In the genomic region with DNA sequence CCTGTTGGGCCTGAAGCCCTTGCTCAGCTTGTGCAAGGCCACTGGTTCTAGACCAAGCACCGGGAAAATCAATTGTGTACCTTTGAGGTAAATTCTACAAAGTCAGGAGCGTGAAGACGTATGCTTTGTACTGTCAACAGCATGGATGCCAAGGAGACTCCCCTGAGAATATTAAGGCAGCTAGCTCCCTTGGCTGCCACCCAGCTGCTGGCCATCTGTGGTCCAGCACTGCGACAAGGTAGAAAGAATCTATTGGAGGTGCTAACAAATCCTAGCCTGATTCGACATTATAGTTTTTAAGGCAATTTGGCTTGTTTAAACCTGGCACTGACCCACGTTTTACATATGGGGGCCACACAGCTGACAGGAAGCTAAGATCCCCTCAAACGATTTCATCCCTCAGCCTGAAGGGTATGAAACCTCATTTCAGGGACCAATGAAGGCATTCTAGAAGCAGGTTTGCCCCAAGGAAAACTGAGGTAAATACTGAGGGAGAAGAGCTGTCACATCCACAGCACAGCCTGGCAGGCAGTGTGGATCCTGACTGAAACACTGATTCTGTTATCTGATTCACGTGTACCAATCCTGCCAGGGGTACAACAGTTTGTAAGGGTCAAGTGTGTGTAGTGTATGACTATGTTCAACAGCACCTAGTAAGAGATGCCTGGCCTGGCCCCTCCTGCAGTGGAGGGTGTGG, we compare ENCODE assay signal across 19 mouse cellular contexts. TPM values are rescaled to one million over a fixed set of nuclear protein-coding genes. Genes with fewer than 3 reads are reported as not detected.
DNase-seq lines count a peak whose midpoint lies in the region; ATAC-seq lines count a peak whose summit lies in the region.
"Had no signal": no experiment of that assay in that cellular context is flagged by ENCODE, and none has a peak within 500 bp of the region (broad histone marks: within the 10 kb centered on the region; RNA-seq: fewer than 3 reads in every experiment).

No protein-coding gene starts in this region.

- no peaks in the 10 kb centered on the region for H3K9me3 ChIP-seq in embryonic facial prominence, embryonic 13.5 days
- no peaks in the 10 kb centered on the region for H3K9me3 ChIP-seq in embryonic facial prominence, embryonic 10.5 days
- H3K9me3 ChIP-seq in liver, embryonic 13.5 days (replicated peaks) = no peaks in the 10 kb centered on the region
- no peaks in the 10 kb centered on the region for H3K9me3 ChIP-seq in liver, embryonic 12.5 days (replicated peaks)
- H3K9me3 ChIP-seq in midbrain, embryonic 11.5 days (ENCODE audit: control insufficient read depth, low read length) = no peaks in the 10 kb centered on the region
- H3K9me3 ChIP-seq: embryonic facial prominence, embryonic 12.5 days had no signal

- whole genome bisulfite sequencing in embryonic facial prominence, embryonic 13.5 days = 61% methylated on average over 8 of the region's 8 CpGs
- 71% methylated on average over 8 of the region's 8 CpGs for WGBS in embryonic facial prominence, embryonic 10.5 days
- WGBS in liver, embryonic 13.5 days (ENCODE audit: insufficient replicate concordance) = 69% methylated on average over 8 of the region's 8 CpGs
- WGBS in liver, embryonic 12.5 days (ENCODE audit: insufficient replicate concordance) = 66% methylated on average over 8 of the region's 8 CpGs
- WGBS in midbrain, embryonic 11.5 days = 75% methylated on average over 8 of the region's 8 CpGs

- no peak overlapping the region for H3K9ac ChIP-seq in embryonic facial prominence, embryonic 13.5 days
- no peak overlapping the region for H3K9ac ChIP-seq in liver, embryonic 13.5 days
- H3K9ac ChIP-seq in liver, embryonic 12.5 days = no peak overlapping the region
- no peak overlapping the region for H3K9ac ChIP-seq in midbrain, embryonic 11.5 days (ENCODE audit: low read length)

- H3K27ac ChIP-seq in embryonic facial prominence, embryonic 13.5 days = no peak overlapping the region
- H3K27ac ChIP-seq in embryonic facial prominence, embryonic 10.5 days (replicated peaks) = no peak overlapping the region
- no peak overlapping the region for H3K27ac ChIP-seq in liver, embryonic 13.5 days
- H3K27ac ChIP-seq in liver, embryonic 12.5 days = no peak overlapping the region
- H3K27ac ChIP-seq in midbrain, embryonic 11.5 days (ENCODE audit: low read depth, low read length) = no peak overlapping the region
- H3K27ac ChIP-seq: embryonic facial prominence, embryonic 12.5 days had no signal

- ATAC-seq in embryonic facial prominence, embryonic 13.5 days (ENCODE audit: insufficient number of reproducible peaks, insufficient read depth, low FRiP score, low TSS enrichment, low read depth) = no peak
- no peak for ATAC-seq in liver, embryonic 13.5 days (ENCODE audit: low read depth)
- ATAC-seq in liver, embryonic 12.5 days = no peak
- no peak for ATAC-seq in midbrain, embryonic 11.5 days (ENCODE audit: low FRiP score)
- ATAC-seq: inflammation-experienced regulatory T-cells, adult 6 months had no signal

- H3K27me3 ChIP-seq in embryonic facial prominence, embryonic 13.5 days = peaks cover 21% of the 10 kb centered on the region
- H3K27me3 ChIP-seq in embryonic facial prominence, embryonic 10.5 days (replicated peaks; ENCODE audit: low read depth, poor library complexity, severe bottlenecking) = peaks cover 41% of the 10 kb centered on the region
- 0 out of 2 replicates have a peak, but pooled peaks cover 5% of the 10 kb centered on the region for H3K27me3 ChIP-seq in liver, embryonic 13.5 days
- H3K27me3 ChIP-seq in liver, embryonic 12.5 days (replicated peaks) = peaks cover 12% of the 10 kb centered on the region
- H3K27me3 ChIP-seq in midbrain, embryonic 11.5 days (ENCODE audit: control insufficient read depth, insufficient read depth, low read length) = peaks cover 15% of the 10 kb centered on the region

- H3K4me1 ChIP-seq in embryonic facial prominence, embryonic 13.5 days = peaks cover 7% of the 10 kb centered on the region
- peaks cover 17% of the 10 kb centered on the region for H3K4me1 ChIP-seq in embryonic facial prominence, embryonic 10.5 days
- peaks cover 58% of the 10 kb centered on the region for H3K4me1 ChIP-seq in liver, embryonic 13.5 days (replicated peaks)
- peaks cover 66% of the 10 kb centered on the region for H3K4me1 ChIP-seq in liver, embryonic 12.5 days
- H3K4me1 ChIP-seq in midbrain, embryonic 11.5 days (ENCODE audit: control insufficient read depth, insufficient read depth, low read length) = no peaks in the 10 kb centered on the region; the same call in 1 of the 2 replicates
- H3K4me1 ChIP-seq: embryonic facial prominence, embryonic 12.5 days had no signal

- DNase-seq in embryonic facial prominence, embryonic 10.5 days (ENCODE audit: low spot score) = no peak
- DNase-seq in liver, embryonic 13.5 days = no peak
- DNase-seq in cerebellum, adult 8-10 months = peak; percentile 32
- no peak for DNase-seq in midbrain, embryonic 11.5 days (ENCODE audit: low spot score, missing footprints)
- DNase-seq in retina, postnatal 1 day = no peak
- DNase-seq: B cell, adult 2 months; gastrocnemius, postnatal 36 days; heart, postnatal 4 days; kidney, adult 8-10 months; kidney, postnatal 36 days; liver; lung, adult 2 months; lung, postnatal 36 days; right cerebral cortex, postnatal 25 days; thymus, postnatal 36 days had no signal

- H3K4me2 ChIP-seq in embryonic facial prominence, embryonic 13.5 days = no peak overlapping the region
- peak overlapping the region; percentile 100; the same call in 1 of the 2 replicates for H3K4me2 ChIP-seq in liver, embryonic 13.5 days
- no peak overlapping the region for H3K4me2 ChIP-seq in liver, embryonic 12.5 days
- no peak overlapping the region for H3K4me2 ChIP-seq in midbrain, embryonic 11.5 days

- H3K4me3 ChIP-seq in embryonic facial prominence, embryonic 13.5 days = 0 out of 2 replicates have a peak overlapping the region, but pooled peaks have one; percentile 6
- H3K4me3 ChIP-seq in embryonic facial prominence, embryonic 10.5 days = no peak overlapping the region
- no peak overlapping the region for H3K4me3 ChIP-seq in liver, embryonic 13.5 days (replicated peaks)
- no peak overlapping the region for H3K4me3 ChIP-seq in liver, embryonic 12.5 days
- no peak overlapping the region for H3K4me3 ChIP-seq in midbrain, embryonic 11.5 days (ENCODE audit: low read depth, low read length)
- H3K4me3 ChIP-seq: embryonic facial prominence, embryonic 12.5 days had no signal

- peaks cover 43% of the 10 kb centered on the region for H3K36me3 ChIP-seq in embryonic facial prominence, embryonic 13.5 days
- H3K36me3 ChIP-seq in embryonic facial prominence, embryonic 10.5 days (replicated peaks) = peaks cover 42% of the 10 kb centered on the region
- H3K36me3 ChIP-seq in liver, embryonic 13.5 days = peaks cover 43% of the 10 kb centered on the region
- peaks cover 46% of the 10 kb centered on the region for H3K36me3 ChIP-seq in liver, embryonic 12.5 days
- H3K36me3 ChIP-seq in midbrain, embryonic 11.5 days (ENCODE audit: control insufficient read depth, insufficient read depth, low read length) = peaks cover 6% of the 10 kb centered on the region; the same call in 1 of the 2 replicates

RNA-seq across cellular contexts. Expression of a gene that starts 16.5 kb away (rescaled TPM):
- 88.1 and 105 TPM in 2 replicates for polyA plus RNA-seq in embryonic facial prominence, embryonic 13.5 days (2015; fragmentation: Nextera tagmentation; extraction: Ambion mirVana)
- 86.7 and 88.8 TPM in 2 replicates for polyA plus RNA-seq in embryonic facial prominence, embryonic 10.5 days (2016; fragmentation: Nextera tagmentation; extraction: Ambion mirVana)
- 65.4 and 77.9 TPM in 2 replicates for polyA plus RNA-seq in liver, embryonic 13.5 days (2015; fragmentation: Nextera tagmentation; extraction: Ambion mirVana)
- 75.7 and 78.4 TPM in 2 replicates for polyA plus RNA-seq in liver, embryonic 12.5 days (2016; fragmentation: Nextera tagmentation; extraction: Ambion mirVana)
- polyA plus RNA-seq in midbrain, embryonic 11.5 days (2014; fragmentation: Nextera tagmentation; extraction: Ambion mirVana) = 76.0 and 76.5 TPM in 2 replicates

RNA-seq across cellular contexts. Expression of a gene that starts 30.4 kb away (rescaled TPM):
- polyA plus RNA-seq in embryonic facial prominence, embryonic 13.5 days (2015; fragmentation: Nextera tagmentation; extraction: Ambion mirVana) = 1.9 and 2.3 TPM in 2 replicates
- 0.59 and 0.64 TPM in 2 replicates for polyA plus RNA-seq in embryonic facial prominence, embryonic 10.5 days (2016; fragmentation: Nextera tagmentation; extraction: Ambion mirVana)
- 6.8 and 8.6 TPM in 2 replicates for polyA plus RNA-seq in liver, embryonic 13.5 days (2015; fragmentation: Nextera tagmentation; extraction: Ambion mirVana)
- polyA plus RNA-seq in liver, embryonic 12.5 days (2016; fragmentation: Nextera tagmentation; extraction: Ambion mirVana) = 8.5 and 8.9 TPM in 2 replicates
- 0.46 and 0.99 TPM in 2 replicates for polyA plus RNA-seq in midbrain, embryonic 11.5 days (2014; fragmentation: Nextera tagmentation; extraction: Ambion mirVana)

RNA-seq across cellular contexts. Expression of a gene that starts 54.8 kb away (rescaled TPM):
- polyA plus RNA-seq in embryonic facial prominence, embryonic 13.5 days (2015; fragmentation: Nextera tagmentation; extraction: Ambion mirVana) = 313 and 339 TPM in 2 replicates
- 427 and 431 TPM in 2 replicates for polyA plus RNA-seq in embryonic facial prominence, embryonic 10.5 days (2016; fragmentation: Nextera tagmentation; extraction: Ambion mirVana)
- polyA plus RNA-seq in liver, embryonic 13.5 days (2015; fragmentation: Nextera tagmentation; extraction: Ambion mirVana) = 555 and 600 TPM in 2 replicates
- polyA plus RNA-seq in liver, embryonic 12.5 days (2016; fragmentation: Nextera tagmentation; extraction: Ambion mirVana) = 669 and 722 TPM in 2 replicates
- 285 and 311 TPM in 2 replicates for polyA plus RNA-seq in midbrain, embryonic 11.5 days (2014; fragmentation: Nextera tagmentation; extraction: Ambion mirVana)
